Mouse (Mus musculus) neural tube, embryonic 13.5 days (tissue): ENCODE results near the gene Acsm2. TPM values are rescaled to one million over a fixed set of nuclear protein-coding genes. Genes with fewer than 3 reads are reported as not detected.
A peak's percentile ranks its signal among the peaks of the same experiment; 100 is the strongest.

Experiments
- ATAC-seq: fragments of 200-750 bp; cut with Nextera tagmentation; 2 replicates; pipeline ENCODE4 v1.8.0; 2017; ENCODE audit warnings: low read depth, mild to moderate bottlenecking, moderate TSS enrichment, moderate library complexity
- H3K27ac ChIP-seq: fragments of 300-500 bp; sonication (generic); replicated peaks from 2 replicates; pipeline ENCODE4 v1.5.1; 2015; ENCODE audit warnings: moderate library complexity, mild to moderate bottlenecking, inconsistent platforms
- H3K27me3 ChIP-seq: fragments of 300-500 bp; sonication (generic); 2 replicates; pipeline ENCODE4 v1.6.1; 2015; ENCODE audit warnings: mild to moderate bottlenecking, inconsistent platforms
- H3K36me3 ChIP-seq: fragments of 300-500 bp; sonication (generic); 2 replicates; pipeline ENCODE4 v1.6.1; 2015; ENCODE audit warnings: mild to moderate bottlenecking, inconsistent platforms
- H3K4me1 ChIP-seq: fragments of 300-500 bp; sonication (generic); replicated peaks from 2 replicates; pipeline ENCODE4 v1.6.1; 2015; ENCODE audit warnings: inconsistent platforms
- H3K4me2 ChIP-seq: fragments of 300-500 bp; sonication (generic); 2 replicates; pipeline ENCODE4 v1.6.1; 2015; ENCODE audit warnings: inconsistent platforms, mild to moderate bottlenecking, moderate library complexity
- H3K4me3 ChIP-seq: fragments of 300-500 bp; sonication (generic); 2 replicates; pipeline ENCODE4 v1.5.1; 2015; ENCODE audit warnings: mild to moderate bottlenecking, inconsistent platforms
- H3K9ac ChIP-seq: fragments of 300-500 bp; sonication (generic); 2 replicates; pipeline ENCODE4 v1.6.1; 2015; ENCODE audit warnings: moderate library complexity, mild to moderate bottlenecking, inconsistent platforms
- H3K9me3 ChIP-seq: fragments of 300-500 bp; sonication (generic); 2 replicates; pipeline ENCODE4 v1.6.1; 2016; ENCODE audit warnings: inconsistent platforms
- WGBS: fragments of 180-500 bp; shearing (Covaris S2); methylation state at CpG from one replicate; pipeline ENCODE4 v1.1.7; 2015; 5-methylcytosine and 5-hydroxymethylcytosine counted together
- polyA plus RNA-seq: library from polyadenylated mRNA; unstranded; fragments of >200 nt; fragmentation: Nextera tagmentation; extraction: Ambion mirVana; gene quantifications from 2 replicates; pipeline ENCODE4 v1.2.1, GENCODE M21; 2015

Acsm2 gene
- not detected in 2 replicates for polyA plus RNA-seq

GRCm38 (mm10) chr7:119554040-119554439 lies at the start of gene Acsm2:
Gene Acsm2 (plus strand): TSS chr7:119554340.
- H3K27ac ChIP-seq = no peak within 1 kb of the TSS
- no peaks in the 10 kb centered on the region for H3K36me3 ChIP-seq
- 89% methylated on average over 1 of the region's 1 CpGs for WGBS
- H3K9me3 ChIP-seq = no peaks in the 10 kb centered on the region
- H3K9ac ChIP-seq = no peak within 1 kb of the TSS
- no peaks in the 10 kb centered on the region for H3K27me3 ChIP-seq
- no peak within 1 kb of the TSS for H3K4me2 ChIP-seq
- no peak within 1 kb of the TSS for H3K4me3 ChIP-seq
- no peaks in the 10 kb centered on the region for H3K4me1 ChIP-seq
- ATAC-seq = no peak

GRCm38 (mm10) chr7:119511143-119511542 lies 43.0 kb upstream of the Acsm2 start:
- no peaks in the 10 kb centered on the region for H3K9me3 ChIP-seq
- no peaks in the 10 kb centered on the region for H3K27me3 ChIP-seq
- H3K27ac ChIP-seq = no peak overlapping the region
- no peak overlapping the region for H3K4me3 ChIP-seq
- no peaks in the 10 kb centered on the region for H3K4me1 ChIP-seq
- no peak overlapping the region for H3K4me2 ChIP-seq
- no peak for ATAC-seq
- WGBS = 92% methylated on average over 4 of the region's 4 CpGs
- H3K36me3 ChIP-seq = no peaks in the 10 kb centered on the region
- H3K9ac ChIP-seq = no peak overlapping the region

- 30% methylated on average over 7 of the region's 7 CpGs for WGBS
- ATAC-seq = no peak
- H3K4me1 ChIP-seq = no peaks in the 10 kb centered on the region
Observed at GRCm38 (mm10) chr7:119513056-119513455, 41.1 kb upstream of the Acsm2 start.

GRCm38 (mm10) chr7:119515492-119516271 lies 38.5 kb upstream of the Acsm2 start:
- no peak overlapping the region for H3K9ac ChIP-seq
- H3K27me3 ChIP-seq = no peaks in the 10 kb centered on the region
- H3K4me3 ChIP-seq = no peak overlapping the region
- no peak overlapping the region for H3K27ac ChIP-seq
- 68% methylated on average over 10 of the region's 10 CpGs for WGBS
- ATAC-seq = no peak; the same call in 1 of the 2 replicates
- no peaks in the 10 kb centered on the region for H3K4me1 ChIP-seq
- no peak overlapping the region for H3K4me2 ChIP-seq
- no peaks in the 10 kb centered on the region for H3K36me3 ChIP-seq
- no peaks in the 10 kb centered on the region for H3K9me3 ChIP-seq

More at GRCm38 (mm10) chr7:119513056-119513455, 41.1 kb upstream of the Acsm2 start:
- Histone ChIP-seq H3K9ac (no peak overlapping the region), H3K27ac (no peak overlapping the region), H3K27me3 (no peaks in the 10 kb centered on the region), H3K4me3 (no peak overlapping the region), H3K9me3 (no peaks in the 10 kb centered on the region), H3K36me3 (no peaks in the 10 kb centered on the region), H3K4me2 (no peak overlapping the region)

- 87% methylated on average over 7 of the region's 7 CpGs for WGBS
- no peak overlapping the region for H3K4me2 ChIP-seq
- no peaks in the 10 kb centered on the region for H3K9me3 ChIP-seq
- ATAC-seq = no peak
- H3K27ac ChIP-seq = no peak overlapping the region
- no peak overlapping the region for H3K4me3 ChIP-seq
- H3K4me1 ChIP-seq = no peaks in the 10 kb centered on the region
- no peak overlapping the region for H3K9ac ChIP-seq
- H3K27me3 ChIP-seq = no peaks in the 10 kb centered on the region
- H3K36me3 ChIP-seq = no peaks in the 10 kb centered on the region
Observed at GRCm38 (mm10) chr7:119516272-119516558, 37.9 kb upstream of the Acsm2 start.

- Histone ChIP-seq H3K9me3 (no peaks in the 10 kb centered on the region), H3K4me1 (no peaks in the 10 kb centered on the region), H3K4me2 (no peak within 1 kb of the TSS), H3K27me3 (no peaks in the 10 kb centered on the region), H3K4me3 (no peak within 1 kb of the TSS), H3K36me3 (no peaks in the 10 kb centered on the region), H3K9ac (no peak within 1 kb of the TSS), H3K27ac (no peak within 1 kb of the TSS)
- 72% methylated on average over 5 of the region's 5 CpGs for WGBS
- ATAC-seq = no peak
Observed at GRCm38 (mm10) chr7:119519163-119519562, 35.0 kb upstream of the Acsm2 start, which contains the start of gene Acsm5. Gene Acsm5 (plus strand): TSS chr7:119519463.

GRCm38 (mm10) chr7:119519654-119520053 lies 34.5 kb upstream of the Acsm2 start:
- no peak overlapping the region for H3K4me3 ChIP-seq
- H3K27me3 ChIP-seq = no peaks in the 10 kb centered on the region
- H3K36me3 ChIP-seq = no peaks in the 10 kb centered on the region
- whole genome bisulfite sequencing = 46% methylated on average over 5 of the region's 5 CpGs
- H3K4me2 ChIP-seq = no peak overlapping the region
- no peak for ATAC-seq
- no peaks in the 10 kb centered on the region for H3K9me3 ChIP-seq
- no peaks in the 10 kb centered on the region for H3K4me1 ChIP-seq
- no peak overlapping the region for H3K9ac ChIP-seq
- no peak overlapping the region for H3K27ac ChIP-seq

GRCm38 (mm10) chr7:119521816-119522215 lies 32.3 kb upstream of the Acsm2 start:
- Histone ChIP-seq H3K27ac (no peak overlapping the region), H3K4me3 (no peak overlapping the region), H3K27me3 (no peaks in the 10 kb centered on the region), H3K4me2 (no peak overlapping the region), H3K4me1 (peaks cover 8% of the 10 kb centered on the region; the same call in 1 of the 2 replicates), H3K9ac (no peak overlapping the region), H3K36me3 (no peaks in the 10 kb centered on the region), H3K9me3 (no peaks in the 10 kb centered on the region)
- WGBS = 84% methylated on average over 3 of the region's 3 CpGs
- ATAC-seq = no peak

- no peak for ATAC-seq
- 86% methylated on average over 1 of the region's 1 CpGs for WGBS
- H3K4me2 ChIP-seq = no peak overlapping the region
Observed at GRCm38 (mm10) chr7:119522385-119522784, 31.8 kb upstream of the Acsm2 start.

GRCm38 (mm10) chr7:119523389-119523788 lies 30.8 kb upstream of the Acsm2 start, which contains the start of gene Pdilt:
Gene Pdilt (minus strand): TSS chr7:119523489.
- peaks cover 8% of the 10 kb centered on the region; the same call in 1 of the 2 replicates for H3K4me1 ChIP-seq
- H3K4me2 ChIP-seq = no peak within 1 kb of the TSS
- no peak within 1 kb of the TSS for H3K4me3 ChIP-seq
- no peaks in the 10 kb centered on the region for H3K27me3 ChIP-seq
- H3K9ac ChIP-seq = no peak within 1 kb of the TSS
- H3K36me3 ChIP-seq = no peaks in the 10 kb centered on the region
- H3K9me3 ChIP-seq = no peaks in the 10 kb centered on the region
- ATAC-seq = no peak
- H3K27ac ChIP-seq = no peak within 1 kb of the TSS
- 77% methylated on average over 4 of the region's 4 CpGs for WGBS

More at GRCm38 (mm10) chr7:119522385-119522784, 31.8 kb upstream of the Acsm2 start:
- Histone ChIP-seq H3K4me1 (peaks cover 8% of the 10 kb centered on the region; the same call in 1 of the 2 replicates), H3K36me3 (no peaks in the 10 kb centered on the region), H3K9ac (no peak overlapping the region), H3K9me3 (no peaks in the 10 kb centered on the region), H3K27ac (no peak overlapping the region), H3K4me3 (no peak overlapping the region), H3K27me3 (no peaks in the 10 kb centered on the region)

- H3K4me1 ChIP-seq = peaks cover 8% of the 10 kb centered on the region; the same call in 1 of the 2 replicates
- H3K9ac ChIP-seq = 0 out of 2 replicates have a peak overlapping the region, but pooled peaks have one; percentile 17
- H3K27me3 ChIP-seq = no peaks in the 10 kb centered on the region
- WGBS = 44% methylated on average over 2 of the region's 2 CpGs
- H3K9me3 ChIP-seq = no peaks in the 10 kb centered on the region
- ATAC-seq = no peak
- H3K4me3 ChIP-seq = no peak overlapping the region
- no peaks in the 10 kb centered on the region for H3K36me3 ChIP-seq
- no peak overlapping the region for H3K27ac ChIP-seq
- no peak overlapping the region for H3K4me2 ChIP-seq
Observed at GRCm38 (mm10) chr7:119525881-119526281, 28.3 kb upstream of the Acsm2 start.

- H3K4me1 ChIP-seq = peaks cover 8% of the 10 kb centered on the region; the same call in 1 of the 2 replicates
- no peak overlapping the region for H3K4me2 ChIP-seq
- H3K9ac ChIP-seq = no peak overlapping the region
Observed at GRCm38 (mm10) chr7:119526486-119526885, 27.7 kb upstream of the Acsm2 start.

More at GRCm38 (mm10) chr7:119526486-119526885, 27.7 kb upstream of the Acsm2 start:
- H3K4me3 ChIP-seq = no peak overlapping the region
- no peaks in the 10 kb centered on the region for H3K36me3 ChIP-seq
- H3K27me3 ChIP-seq = no peaks in the 10 kb centered on the region
- H3K9me3 ChIP-seq = no peaks in the 10 kb centered on the region
- H3K27ac ChIP-seq = no peak overlapping the region
- ATAC-seq = no peak
- 80% methylated on average over 13 of the region's 13 CpGs for WGBS
